Mouse (Mus musculus) adrenal gland, postnatal 25 days (tissue): ENCODE measurements at regions not wholly inside any gene's neighbourhood (a gene's known extent, or its start where the extent isn't known, plus 50 kb on each side); places are given as distances from the start of the nearest gene placed in this dataset.

Experiments used
- DNase-seq: peaks from one replicate; pipeline ENCODE4 v3.0.0; 2021; ENCODE audit warnings: mixed read lengths

DNA sequence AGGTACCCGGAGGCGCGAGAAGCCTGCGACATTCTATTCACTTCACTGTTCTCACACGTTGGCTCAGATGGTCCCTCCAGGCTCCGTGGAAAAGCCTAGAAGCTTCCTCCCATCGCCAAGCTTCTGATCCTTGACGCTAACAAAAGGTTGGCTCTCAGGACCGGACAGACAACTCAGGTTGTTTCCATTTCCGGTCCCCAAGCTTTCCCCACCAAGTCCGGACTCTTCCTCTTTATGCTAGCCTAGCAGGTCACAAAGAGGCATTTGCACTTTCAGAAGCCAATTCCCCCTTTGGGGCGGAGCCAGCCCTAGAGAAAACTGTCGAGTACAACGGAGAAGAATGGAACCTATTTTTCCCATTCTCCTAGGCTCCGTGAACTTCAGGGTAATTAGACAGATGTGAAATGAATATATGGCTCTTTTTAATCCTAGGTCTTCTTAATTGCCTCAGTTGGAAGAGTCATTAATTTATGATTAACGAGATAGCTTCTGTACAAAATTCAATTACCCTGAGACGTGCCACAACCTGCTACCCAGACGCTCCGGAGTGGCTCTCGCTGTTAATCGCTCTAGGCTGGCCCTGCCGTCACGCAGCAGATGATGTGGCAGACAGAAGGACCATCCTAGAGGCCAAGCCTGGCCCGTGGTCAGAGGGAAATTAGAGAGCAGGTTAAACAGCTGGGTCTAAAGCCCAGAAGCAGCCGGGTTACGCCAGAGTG lies 207.6 kb downstream of the Xxylt1 start:
- DNase-seq = no peak

DNA sequence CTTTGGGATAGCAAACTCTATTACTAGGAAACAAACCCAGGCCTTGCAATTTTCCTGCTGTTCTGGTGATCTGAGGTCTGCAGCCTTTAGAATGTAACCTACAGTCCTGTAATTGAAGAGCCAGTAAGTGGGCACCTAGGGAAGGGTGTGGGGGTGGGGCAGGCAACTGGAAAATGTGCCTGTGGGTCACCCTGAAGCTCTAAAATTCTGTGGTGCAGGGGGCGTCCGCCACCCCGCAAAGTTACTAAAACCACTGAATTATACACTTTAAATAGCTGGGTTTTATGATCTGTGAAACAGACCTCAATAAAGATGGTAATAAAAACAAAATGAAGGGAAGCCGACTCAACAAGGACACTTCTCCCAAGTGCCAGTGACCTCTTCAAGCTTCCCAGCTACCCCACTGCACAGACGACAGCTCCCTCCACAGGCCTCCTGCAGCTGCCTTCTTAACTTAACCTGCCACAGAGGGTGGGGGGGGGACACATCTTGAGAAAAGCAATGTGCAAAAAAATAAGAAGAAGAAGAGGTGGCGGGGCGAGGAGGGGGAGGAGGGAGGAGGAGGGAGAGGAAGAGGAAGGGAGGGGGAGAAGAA lies 205.9 kb downstream of the Xxylt1 start:
- DNase-seq = no peak

DNA sequence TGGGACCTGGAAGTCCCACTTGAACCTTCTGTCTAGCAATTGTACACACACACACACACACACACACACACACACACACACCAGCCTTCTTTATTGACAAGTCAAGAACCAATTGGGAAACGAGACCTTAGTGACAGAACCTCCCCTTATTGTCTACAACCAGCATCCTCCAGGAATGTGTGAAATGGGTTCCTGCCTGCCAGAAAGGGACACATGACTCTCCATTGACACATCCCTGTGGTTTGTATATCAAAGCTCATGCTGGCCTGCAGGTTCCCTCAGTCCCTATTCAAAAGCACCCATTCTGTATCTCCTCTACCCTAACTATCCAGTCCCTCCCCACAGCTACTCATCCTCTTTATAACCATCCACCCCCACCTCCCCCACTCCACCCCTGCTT lies 202.4 kb downstream of the Xxylt1 start:
- no peak for DNase-seq

DNA sequence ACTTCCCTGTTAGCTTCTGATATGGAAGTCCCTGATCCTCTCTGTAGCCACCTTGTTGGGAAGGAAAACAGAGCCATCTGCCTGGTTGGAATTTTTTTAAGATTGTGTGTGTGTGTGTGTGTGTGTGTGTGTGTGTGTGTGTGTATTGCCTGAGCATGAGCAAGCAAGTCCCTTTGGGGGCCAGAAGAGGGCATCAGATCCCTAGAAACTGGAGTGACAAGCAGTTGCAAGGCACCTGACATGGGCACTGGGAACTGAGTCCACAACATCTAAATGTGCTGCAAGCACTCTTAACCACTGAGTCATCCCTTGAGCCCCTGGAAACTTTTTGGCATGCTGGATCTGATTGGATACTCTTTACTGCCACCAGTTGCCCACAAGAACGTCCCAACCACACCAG lies 201.4 kb downstream of the Xxylt1 start:
- DNase-seq = no peak

GRCm38 (mm10) chr16:30880682-30881081 lies 200.6 kb downstream of the Xxylt1 start:
- no peak for DNase-seq

DNA sequence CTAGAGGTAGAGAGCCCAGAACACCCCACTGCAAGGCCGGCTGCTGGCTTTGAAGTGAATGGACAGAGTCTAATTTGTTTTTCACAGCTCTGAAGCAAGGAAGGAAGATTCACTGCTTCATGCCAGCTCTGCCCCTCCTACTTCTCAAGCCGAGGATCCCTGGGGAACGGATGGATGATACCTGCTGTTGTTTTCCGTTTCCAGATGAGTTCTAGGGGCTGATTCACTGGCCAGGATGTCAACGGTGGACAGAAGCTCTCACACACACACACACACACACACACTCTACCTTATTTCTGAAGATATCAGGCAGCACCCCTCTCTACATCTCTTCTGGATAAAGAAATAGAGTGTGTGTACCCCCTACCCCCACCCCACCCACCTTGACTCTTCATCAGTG lies 200.0 kb downstream of the Xxylt1 start:
- no peak for DNase-seq

DNA sequence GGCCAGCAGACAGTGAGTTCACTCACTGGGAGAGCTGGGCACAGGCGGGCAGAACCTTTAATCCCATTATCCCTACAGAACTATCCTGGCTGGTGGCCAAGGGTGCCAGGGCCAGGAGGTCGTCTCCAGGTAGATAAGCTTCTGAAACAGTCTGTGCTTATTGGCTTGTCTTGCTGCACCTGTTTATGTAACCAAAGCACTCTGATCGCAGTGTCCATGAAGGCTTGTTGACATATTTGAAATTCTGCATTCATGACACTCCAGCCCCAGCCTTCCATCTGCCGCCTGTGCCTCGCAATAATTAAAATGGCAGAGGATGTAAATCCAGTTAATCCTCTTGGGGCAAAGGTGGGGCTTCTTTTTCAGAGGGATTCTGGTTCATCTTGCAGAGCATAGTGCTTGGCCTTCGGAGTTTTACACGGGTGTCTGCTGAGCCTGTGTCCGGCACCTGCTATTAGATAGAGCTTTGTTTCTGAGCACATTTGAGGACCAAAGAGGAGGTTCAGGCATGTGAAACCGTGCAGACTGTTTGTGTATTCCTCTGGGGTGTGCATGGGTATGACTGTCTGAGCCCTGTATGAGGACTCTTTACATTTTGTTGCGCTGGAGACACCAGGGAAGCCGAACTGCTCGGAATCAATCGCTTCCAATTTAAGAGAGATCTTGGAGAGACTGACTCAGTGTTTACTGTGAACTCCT lies 197.6 kb downstream of the Xxylt1 start:
- DNase-seq = no peak

DNA sequence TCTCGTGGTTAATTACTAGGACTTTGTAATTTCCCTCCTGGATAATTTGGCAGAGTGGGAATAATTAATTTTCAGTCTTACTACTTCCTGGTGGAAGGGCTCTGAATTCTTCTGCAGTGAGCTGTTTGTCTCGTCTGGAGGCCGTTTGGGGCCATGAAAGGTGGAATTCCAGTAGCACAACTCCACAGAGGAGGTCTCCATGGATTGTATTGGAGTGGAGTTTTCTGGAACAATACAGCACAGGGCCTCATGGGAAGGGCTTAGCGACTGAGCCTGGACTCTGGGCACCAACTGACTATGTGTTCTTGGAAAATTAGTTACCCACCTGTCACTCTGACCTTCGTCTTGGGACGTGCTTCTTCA lies 197.1 kb downstream of the Xxylt1 start:
- DNase-seq = no peak

- no peak for DNase-seq
Observed at GRCm38 (mm10) chr16:30886982-30887381, 194.2 kb downstream of the Xxylt1 start.

- DNase-seq = no peak
Observed at GRCm38 (mm10) chr16:30887536-30887935, 193.7 kb downstream of the Xxylt1 start.

GRCm38 (mm10) chr16:30888556-30889323 lies 192.5 kb downstream of the Xxylt1 start:
- DNase-seq = no peak

- no peak for DNase-seq
Observed at GRCm38 (mm10) chr16:30892606-30893005, 188.6 kb downstream of the Xxylt1 start.

DNA sequence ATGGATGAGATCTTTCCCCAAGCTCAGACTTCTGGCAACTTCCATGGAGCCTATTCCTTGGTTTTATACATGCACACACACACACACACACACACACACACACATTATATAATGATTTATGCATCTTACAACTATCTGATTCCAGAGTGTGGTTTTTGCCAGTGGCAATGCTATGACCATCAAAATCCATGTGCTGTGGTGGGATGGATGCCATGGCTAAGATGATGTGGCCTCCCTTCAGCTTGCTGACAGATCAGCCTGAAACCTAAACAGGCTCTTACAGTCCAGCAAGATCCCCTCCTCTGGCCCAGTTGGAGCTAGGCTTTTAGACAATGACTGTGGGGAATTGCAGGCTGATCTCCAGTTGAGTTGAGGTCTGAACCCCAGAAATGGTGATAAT lies 187.1 kb downstream of the Xxylt1 start:
- DNase-seq = no peak

DNA sequence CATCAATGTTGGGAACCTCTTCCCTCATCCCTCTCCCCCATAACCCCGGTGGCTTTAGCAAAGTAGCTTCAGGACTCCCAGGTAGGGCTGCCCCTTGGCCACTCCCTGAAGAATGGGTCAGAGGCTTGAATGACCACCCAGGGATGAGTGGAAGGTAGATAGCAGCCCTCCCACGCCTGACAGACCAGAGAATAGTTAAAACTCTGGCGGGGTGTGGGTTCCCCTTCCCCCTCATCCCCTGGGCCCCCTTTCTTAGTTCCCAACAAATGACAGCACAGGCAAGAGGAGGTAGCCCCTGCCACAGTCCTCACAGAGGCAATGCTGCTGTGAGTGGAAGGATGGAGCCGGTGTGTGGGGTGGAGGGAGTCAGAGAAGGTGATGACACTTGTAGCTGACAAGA lies 186.2 kb downstream of the Xxylt1 start:
- no peak for DNase-seq

GRCm38 (mm10) chr16:30897371-30897770 lies 183.9 kb downstream of the Xxylt1 start:
- no peak for DNase-seq

GRCm38 (mm10) chr16:30900121-30900520 lies 181.1 kb downstream of the Xxylt1 start:
- DNase-seq = no peak

GRCm38 (mm10) chr16:30901309-30901708 lies 179.9 kb downstream of the Xxylt1 start:
- no peak for DNase-seq
